Mouse (Mus musculus): Measurements from ENCODE around the gene Gm28044. TPM values are rescaled to one million over a fixed set of nuclear protein-coding genes. Genes with fewer than 3 reads are reported as not detected.
"Not testable (repeated sequence)": the region's sequence is repeated elsewhere in the genome, so short reads cannot be mapped to it uniquely, and the experiment has no call there.

Gm28044 gene
- not detected in 2 replicates for polyA plus RNA-seq (2014; fragmentation: Nextera tagmentation; extraction: Ambion mirVana)

- DNase-seq (ENCODE audit: low spot score) = peak; percentile 94
- Histone ChIP-seq H3K4me3 (ENCODE audit: low read depth, low read length) (peak within 1 kb of the TSS; percentile 69), H3K36me3 (ENCODE audit: control insufficient read depth, insufficient read depth, low read length) (no peaks in the 10 kb centered on the region), H3K27ac (ENCODE audit: low read depth, low read length) (no peak within 1 kb of the TSS), H3K4me2 (replicated peaks; ENCODE audit: low read depth, low read length) (peak within 1 kb of the TSS; percentile 48), H3K9me3 (ENCODE audit: control insufficient read depth, low read length) (no peaks in the 10 kb centered on the region), H3K27me3 (ENCODE audit: control insufficient read depth, insufficient read depth, low read length) (no peaks in the 10 kb centered on the region), H3K9ac (ENCODE audit: low read depth, low read length) (peak within 1 kb of the TSS; percentile 20), H3K4me1 (replicated peaks; ENCODE audit: control insufficient read depth, insufficient read depth, low read length) (no peaks in the 10 kb centered on the region)
- ATAC-seq (ENCODE audit: low FRiP score) = peak; percentile 95
- WGBS = under 1% methylated on average over 15 of the region's 15 CpGs
Observed at GRCm38 (mm10) chr13:67360131-67360744, at the start of gene Gm28044, which contains the start of gene Zfp953. TSS of gene Gm28044 (minus strand) at chr13:67360536. TSS of gene Zfp953 (minus strand) at chr13:67360605.

- peak within 1 kb of the TSS; percentile 41 for H3K9ac ChIP-seq (ENCODE audit: low read depth, low read length)
- H3K27ac ChIP-seq (ENCODE audit: low read depth, low read length); H3K27me3 ChIP-seq (ENCODE audit: control insufficient read depth, insufficient read depth, low read length); H3K4me1 ChIP-seq (replicated peaks; ENCODE audit: control insufficient read depth, insufficient read depth, low read length); H3K9me3 ChIP-seq (ENCODE audit: control insufficient read depth, low read length); H3K36me3 ChIP-seq (ENCODE audit: control insufficient read depth, insufficient read depth, low read length): not testable (repeated sequence)
- H3K4me2 ChIP-seq (replicated peaks; ENCODE audit: low read depth, low read length) = peak within 1 kb of the TSS; percentile 54
- WGBS = 3% methylated on average over 14 of the region's 16 CpGs
- peak; percentile 96 for ATAC-seq (ENCODE audit: low FRiP score)
- H3K4me3 ChIP-seq (ENCODE audit: low read depth, low read length) = peak within 1 kb of the TSS; percentile 49
- DNase-seq (ENCODE audit: low spot score) = peak; percentile 75
Observed at GRCm38 (mm10) chr13:67399183-67399903, 39.0 kb upstream of the Gm28044 start, which contains the start of gene Zfp429. TSS of gene Zfp429 (minus strand) at chr13:67399819.

DNA sequence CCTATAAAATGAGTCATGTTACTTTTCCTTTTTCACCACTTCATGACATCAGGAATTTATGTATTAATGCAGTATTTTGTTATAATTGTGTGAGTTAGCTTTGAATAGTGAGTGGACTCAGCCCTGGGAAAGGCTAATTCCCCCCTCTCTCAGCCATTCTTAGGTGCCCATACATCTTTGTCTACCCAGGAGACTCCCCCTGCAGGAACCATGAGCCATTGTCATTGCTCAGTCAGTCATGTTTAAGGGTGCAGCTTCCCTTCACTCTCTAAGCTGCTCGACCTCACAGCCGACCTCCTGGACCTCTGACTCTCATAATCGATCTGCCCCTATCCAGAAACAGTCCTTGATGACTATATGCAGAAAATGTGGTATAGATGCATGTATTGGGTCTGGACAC lies 15.9 kb upstream of the Gm28044 start:
- not testable (repeated sequence) for DNase-seq (ENCODE audit: low spot score); H3K36me3 ChIP-seq (ENCODE audit: control insufficient read depth, insufficient read depth, low read length); H3K27ac ChIP-seq (ENCODE audit: low read depth, low read length); H3K4me3 ChIP-seq (ENCODE audit: low read depth, low read length); H3K4me2 ChIP-seq (replicated peaks; ENCODE audit: low read depth, low read length); H3K4me1 ChIP-seq (replicated peaks; ENCODE audit: control insufficient read depth, insufficient read depth, low read length); H3K27me3 ChIP-seq (ENCODE audit: control insufficient read depth, insufficient read depth, low read length); H3K9ac ChIP-seq (ENCODE audit: low read depth, low read length); H3K9me3 ChIP-seq (ENCODE audit: control insufficient read depth, low read length)
- ATAC-seq (ENCODE audit: low FRiP score) = 0 out of 2 replicates have a peak, but pooled peaks have one; percentile 38
- WGBS = 65% methylated on average over 3 of the region's 3 CpGs

GRCm38 (mm10) chr13:67375050-67375911 lies 14.9 kb upstream of the Gm28044 start, which contains the start of the genes Gm28041 and Zfp456:
TSS of gene Gm28041 (minus strand) at chr13:67375733.
TSS of gene Zfp456 (minus strand) at chr13:67375810.
- 28% methylated on average over 13 of the region's 15 CpGs for WGBS
- DNase-seq (ENCODE audit: low spot score) (peak; percentile 73), ATAC-seq (ENCODE audit: low FRiP score) (peak; percentile 90)
- Histone ChIP-seq H3K4me3 (ENCODE audit: low read depth, low read length) (peak within 1 kb of the TSS; percentile 24), H3K4me2 (replicated peaks; ENCODE audit: low read depth, low read length) (peak within 1 kb of the TSS; percentile 39)
- not testable (repeated sequence) for H3K9me3 ChIP-seq (ENCODE audit: control insufficient read depth, low read length); H3K4me1 ChIP-seq (replicated peaks; ENCODE audit: control insufficient read depth, insufficient read depth, low read length); H3K27me3 ChIP-seq (ENCODE audit: control insufficient read depth, insufficient read depth, low read length); H3K36me3 ChIP-seq (ENCODE audit: control insufficient read depth, insufficient read depth, low read length); H3K27ac ChIP-seq (ENCODE audit: low read depth, low read length); H3K9ac ChIP-seq (ENCODE audit: low read depth, low read length)

- H3K36me3 ChIP-seq (ENCODE audit: control insufficient read depth, insufficient read depth, low read length) = no peaks in the 10 kb centered on the region
- H3K27me3 ChIP-seq (ENCODE audit: control insufficient read depth, insufficient read depth, low read length) = no peaks in the 10 kb centered on the region
- no peak overlapping the region for H3K9ac ChIP-seq (ENCODE audit: low read depth, low read length)
- H3K27ac ChIP-seq (ENCODE audit: low read depth, low read length) = no peak overlapping the region
- no peaks in the 10 kb centered on the region for H3K4me1 ChIP-seq (replicated peaks; ENCODE audit: control insufficient read depth, insufficient read depth, low read length)
- ATAC-seq (ENCODE audit: low FRiP score) (no peak), DNase-seq (ENCODE audit: low spot score) (no peak)
- no peaks in the 10 kb centered on the region for H3K9me3 ChIP-seq (ENCODE audit: control insufficient read depth, low read length)
- no peak overlapping the region for H3K4me2 ChIP-seq (replicated peaks; ENCODE audit: low read depth, low read length)
- no peak overlapping the region for H3K4me3 ChIP-seq (ENCODE audit: low read depth, low read length)
Observed at GRCm38 (mm10) chr13:67351854-67352253, 8.5 kb downstream of the Gm28044 start.

DNA sequence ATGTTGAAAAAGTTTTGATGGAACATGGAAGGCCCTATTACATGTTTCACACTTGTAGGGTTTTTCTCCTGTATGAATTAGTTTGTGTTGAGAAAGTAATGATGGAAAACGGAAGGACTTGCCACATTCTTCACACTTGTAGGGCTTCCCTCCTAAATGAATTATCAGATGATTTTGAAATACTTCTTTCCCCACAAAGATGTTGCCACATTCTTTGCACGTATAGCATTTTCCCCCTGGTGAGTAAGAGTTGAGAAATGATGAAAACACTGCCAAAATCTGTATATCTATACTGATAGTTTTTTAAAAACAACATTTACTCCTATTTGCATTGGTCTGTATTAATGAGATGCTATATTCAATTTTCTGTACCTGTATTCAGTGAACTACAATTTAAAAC lies 16.9 kb downstream of the Gm28044 start:
- Histone ChIP-seq H3K4me2 (replicated peaks; ENCODE audit: low read depth, low read length) (no peak overlapping the region), H3K9me3 (ENCODE audit: control insufficient read depth, low read length) (no peaks in the 10 kb centered on the region), H3K36me3 (ENCODE audit: control insufficient read depth, insufficient read depth, low read length) (no peaks in the 10 kb centered on the region), H3K4me3 (ENCODE audit: low read depth, low read length) (no peak overlapping the region), H3K4me1 (replicated peaks; ENCODE audit: control insufficient read depth, insufficient read depth, low read length) (no peaks in the 10 kb centered on the region), H3K27ac (ENCODE audit: low read depth, low read length) (no peak overlapping the region), H3K27me3 (ENCODE audit: control insufficient read depth, insufficient read depth, low read length) (no peaks in the 10 kb centered on the region), H3K9ac (ENCODE audit: low read depth, low read length) (no peak overlapping the region)
- ATAC-seq (ENCODE audit: low FRiP score) (no peak), DNase-seq (ENCODE audit: low spot score) (no peak)
- 88% methylated on average over 2 of the region's 2 CpGs for WGBS

DNA sequence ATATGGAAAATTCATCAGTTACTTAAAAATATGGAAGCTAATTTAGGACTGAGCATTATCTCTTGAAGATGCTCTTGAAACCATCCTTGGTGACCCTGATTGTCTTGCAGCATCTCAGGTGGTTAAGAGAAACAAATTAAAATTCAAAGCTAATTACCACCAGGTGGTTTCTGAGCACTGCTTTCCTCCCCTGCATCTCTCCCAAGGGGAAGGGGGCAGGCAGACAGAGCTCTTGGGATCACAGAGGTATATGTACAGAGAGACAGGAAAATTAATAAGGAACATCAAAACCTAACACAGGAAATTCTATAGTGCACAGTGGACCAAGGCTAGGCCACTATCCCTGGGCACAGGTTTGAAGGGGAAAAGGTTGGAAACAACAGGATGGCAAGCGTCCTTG lies 27.5 kb downstream of the Gm28044 start:
- Histone ChIP-seq H3K4me2 (replicated peaks; ENCODE audit: low read depth, low read length) (peak overlapping the region; percentile 50), H3K4me1 (replicated peaks; ENCODE audit: control insufficient read depth, insufficient read depth, low read length) (no peaks in the 10 kb centered on the region), H3K27ac (ENCODE audit: low read depth, low read length) (no peak overlapping the region), H3K9ac (ENCODE audit: low read depth, low read length) (no peak overlapping the region), H3K27me3 (ENCODE audit: control insufficient read depth, insufficient read depth, low read length) (no peaks in the 10 kb centered on the region), H3K9me3 (ENCODE audit: control insufficient read depth, low read length) (no peaks in the 10 kb centered on the region), H3K4me3 (ENCODE audit: low read depth, low read length) (peak overlapping the region; percentile 32), H3K36me3 (ENCODE audit: control insufficient read depth, insufficient read depth, low read length) (no peaks in the 10 kb centered on the region)
- ATAC-seq (ENCODE audit: low FRiP score) (peak; percentile 34; the same call in 1 of the 2 replicates), DNase-seq (ENCODE audit: low spot score) (peak; percentile 8)
- 77% methylated on average over 1 of the region's 1 CpGs for WGBS

DNA sequence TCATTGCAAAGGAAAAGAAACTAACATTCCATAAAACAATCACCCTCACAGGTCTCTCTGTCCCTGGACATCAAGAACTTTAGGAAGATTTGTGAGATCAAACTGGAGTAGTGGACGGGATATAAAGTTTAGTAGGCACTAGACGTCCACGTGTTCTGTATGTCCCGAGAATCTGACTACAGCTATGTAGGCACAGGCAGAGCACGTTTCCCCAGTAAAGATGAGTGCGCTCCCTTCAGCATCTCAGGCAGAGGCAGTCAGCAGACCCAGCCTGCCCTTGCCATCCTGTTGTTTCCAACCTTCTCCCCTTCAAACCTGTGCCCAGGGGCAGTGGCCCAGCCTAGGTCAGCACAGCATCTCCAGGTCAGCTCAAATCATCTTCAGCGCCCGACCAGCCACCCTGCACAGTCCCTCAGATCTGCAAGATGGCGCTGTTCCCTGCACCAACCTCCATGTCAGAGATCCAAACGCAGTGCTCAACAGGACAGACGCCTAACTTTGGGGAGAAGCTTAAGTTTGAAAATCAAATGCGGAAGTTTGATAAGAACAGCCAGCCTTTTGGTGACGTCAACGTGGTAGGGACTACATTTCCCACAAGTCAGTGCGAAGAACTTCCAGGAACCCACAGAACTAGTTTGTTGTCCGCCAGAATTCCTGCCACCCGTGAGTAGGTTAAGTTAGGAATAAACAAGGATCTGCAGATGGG lies 28.2 kb downstream of the Gm28044 start, which contains the start of gene Zfp595:
TSS of gene Zfp595 (minus strand) at position 552 of the 706 bp plus-strand sequence.
- Histone ChIP-seq H3K27ac (ENCODE audit: low read depth, low read length) (no peak within 1 kb of the TSS), H3K4me1 (replicated peaks; ENCODE audit: control insufficient read depth, insufficient read depth, low read length) (no peaks in the 10 kb centered on the region), H3K4me2 (replicated peaks; ENCODE audit: low read depth, low read length) (peak within 1 kb of the TSS; percentile 50), H3K9me3 (ENCODE audit: control insufficient read depth, low read length) (no peaks in the 10 kb centered on the region), H3K36me3 (ENCODE audit: control insufficient read depth, insufficient read depth, low read length) (no peaks in the 10 kb centered on the region), H3K9ac (ENCODE audit: low read depth, low read length) (peak within 1 kb of the TSS; percentile 46), H3K27me3 (ENCODE audit: control insufficient read depth, insufficient read depth, low read length) (no peaks in the 10 kb centered on the region), H3K4me3 (ENCODE audit: low read depth, low read length) (peak within 1 kb of the TSS; percentile 32)
- peak; percentile 84 for DNase-seq (ENCODE audit: low spot score)
- ATAC-seq (ENCODE audit: low FRiP score) = peak; percentile 91
- WGBS = 20% methylated on average over 17 of the region's 17 CpGs
